In genomic region chr17:56815057-56815345, GRCm38 (mm10) we compare ENCODE assay signal across 15 mouse cellular contexts. TPM values are rescaled to one million over a fixed set of nuclear protein-coding genes. Genes with fewer than 3 reads are reported as not detected.
DNase-seq lines count a peak whose midpoint lies in the region; ATAC-seq and TF ChIP-seq lines count a peak whose summit lies in the region.
"Had no signal": no experiment of that assay in that cellular context is flagged by ENCODE, and none has a peak within 500 bp of the region (broad histone marks: within the 10 kb centered on the region; RNA-seq: fewer than 3 reads in every experiment).

No protein-coding gene starts in this region.

- 43% methylated on average over 3 of the region's 3 CpGs for WGBS in forebrain, embryonic 15.5 days
- 43% methylated on average over 3 of the region's 3 CpGs for WGBS in hindbrain, embryonic 16.5 days
- WGBS in olfactory bulb, adult 2 months, result 49% methylated on average over 3 of the region's 3 CpGs

- ATAC-seq in forebrain, embryonic 15.5 days (replicated peaks), result no peak; the same call in 1 of the 2 replicates
- ATAC-seq in hindbrain, embryonic 16.5 days, result 0 out of 2 replicates have a peak, but pooled peaks have one; percentile 0

- H3K9me3 ChIP-seq in forebrain, embryonic 15.5 days, result no peaks in the 10 kb centered on the region
- no peaks in the 10 kb centered on the region for H3K9me3 ChIP-seq in hindbrain, embryonic 16.5 days (ENCODE audit: control insufficient read depth, low read length)
- H3K9me3 ChIP-seq: lung, embryonic 15.5 days had no signal

- H3K27ac ChIP-seq in layer of hippocampus, adult 2 months, result peak overlapping the region; percentile 96
- peak overlapping the region; percentile 78 for H3K27ac ChIP-seq in forebrain, embryonic 15.5 days (replicated peaks)
- H3K27ac ChIP-seq in hindbrain, embryonic 16.5 days (ENCODE audit: low read depth, low read length), result peak overlapping the region; percentile 65
- peak overlapping the region; percentile 47 for H3K27ac ChIP-seq in olfactory bulb, adult 2 months (ENCODE audit: insufficient read depth, low read depth, low read length)
- H3K27ac ChIP-seq: lung, embryonic 15.5 days had no signal

- peak overlapping the region; percentile 31; the same call in 1 of the 2 replicates for H3K4me2 ChIP-seq in forebrain, embryonic 15.5 days (replicated peaks)
- H3K4me2 ChIP-seq in hindbrain, embryonic 16.5 days (ENCODE audit: low read length), result 0 out of 2 replicates have a peak overlapping the region, but pooled peaks have one; percentile 50
- H3K4me2 ChIP-seq: lung, embryonic 15.5 days had no signal

- no peaks in the 10 kb centered on the region for H3K27me3 ChIP-seq in forebrain, embryonic 15.5 days
- H3K27me3 ChIP-seq in hindbrain, embryonic 16.5 days (replicated peaks; ENCODE audit: control insufficient read depth, insufficient read depth, low read length), result no peaks in the 10 kb centered on the region
- H3K27me3 ChIP-seq: lung, embryonic 15.5 days had no signal

- DNase-seq in layer of hippocampus, adult 2 months (ENCODE audit: low spot score in 2 of 2), result no peak
- DNase-seq in layer of hippocampus, adult 11-12 months (ENCODE audit: low spot score), result no peak
- DNase-seq in frontal cortex, postnatal 14 days (ENCODE audit: low spot score in 2 of 2), result no peak
- DNase-seq in natural killer cell, adult 2 months (ENCODE audit: low spot score in 2 of 2), result no peak
- DNase-seq in lung, postnatal 14 days, result no peak
- DNase-seq: thymus, adult 18-20 months had no signal

- no peaks in the 10 kb centered on the region for H3K36me3 ChIP-seq in forebrain, embryonic 15.5 days
- no peaks in the 10 kb centered on the region for H3K36me3 ChIP-seq in hindbrain, embryonic 16.5 days (ENCODE audit: control insufficient read depth, insufficient read depth, low read length)
- H3K36me3 ChIP-seq: lung, embryonic 15.5 days had no signal

- H3K9ac ChIP-seq in forebrain, embryonic 15.5 days (replicated peaks), result no peak overlapping the region
- H3K9ac ChIP-seq in hindbrain, embryonic 16.5 days (ENCODE audit: low read depth, low read length), result no peak overlapping the region
- H3K9ac ChIP-seq: lung, embryonic 15.5 days had no signal

- no peak overlapping the region; the same call in 1 of the 2 replicates for H3K4me3 ChIP-seq in layer of hippocampus, adult 2 months
- no peak overlapping the region for H3K4me3 ChIP-seq in forebrain, embryonic 15.5 days
- no peak overlapping the region for H3K4me3 ChIP-seq in hindbrain, embryonic 16.5 days (ENCODE audit: low read length)
- no peak overlapping the region for H3K4me3 ChIP-seq in olfactory bulb, adult 2 months (ENCODE audit: insufficient read depth, low read depth, low read length)
- H3K4me3 ChIP-seq: lung, embryonic 15.5 days; myocyte had no signal

- TF ChIP-seq POLR2A in olfactory bulb, adult 2 months (IDR thresholded peaks at IDR 0.05; ENCODE audit: insufficient read depth, low read depth, low read length), result no peak

- peaks cover 41% of the 10 kb centered on the region for H3K4me1 ChIP-seq in forebrain, embryonic 15.5 days
- H3K4me1 ChIP-seq in hindbrain, embryonic 16.5 days (ENCODE audit: control insufficient read depth, insufficient read depth, low read depth, low read length), result peaks cover 23% of the 10 kb centered on the region
- H3K4me1 ChIP-seq in olfactory bulb, adult 2 months (ENCODE audit: control insufficient read depth, insufficient read depth, low read length), result peaks cover 59% of the 10 kb centered on the region

- TF ChIP-seq CTCF in layer of hippocampus, adult 2 months (conservative IDR thresholded peaks at IDR 0.05), result no peak
- TF ChIP-seq CTCF in olfactory bulb, adult 2 months (IDR thresholded peaks at IDR 0.05; ENCODE audit: insufficient read depth, low read depth, low read length), result no peak

RNA-seq across cellular contexts. Expression of gene Rfx2, which starts 15.8 kb away (rescaled TPM):
- 1 to 10 TPM; 5.4 to 6.4 TPM for total RNA-seq in layer of hippocampus, adult 2 months (2021)
- 4.4 and 4.5 TPM in 2 replicates for polyA plus RNA-seq in forebrain, embryonic 15.5 days (2015; fragmentation: Nextera tagmentation; extraction: Ambion mirVana)
- polyA plus RNA-seq in hindbrain, embryonic 16.5 days (2015; fragmentation: Nextera tagmentation; extraction: Ambion mirVana), result 4.9 and 6.5 TPM in 2 replicates
- not detected in 2 replicates for polyA plus RNA-seq in olfactory bulb, adult 2 months (2012; ENCODE audit: insufficient read depth, insufficient read length, low replicate concordance, missing spikeins)

RNA-seq across cellular contexts. Expression of gene Prr22, which starts 45.0 kb away (rescaled TPM):
- total RNA-seq in layer of hippocampus, adult 2 months (2021), result 1 to 10 TPM in 1 of 2 experiments, under 1 TPM in 1; 0.79 to 1.9 TPM
- 0.66 and 0.73 TPM in 2 replicates for polyA plus RNA-seq in forebrain, embryonic 15.5 days (2015; fragmentation: Nextera tagmentation; extraction: Ambion mirVana)
- polyA plus RNA-seq in hindbrain, embryonic 16.5 days (2015; fragmentation: Nextera tagmentation; extraction: Ambion mirVana), result 0.60 and 1.0 TPM in 2 replicates
- polyA plus RNA-seq in olfactory bulb, adult 2 months (2012; ENCODE audit: insufficient read depth, insufficient read length, low replicate concordance, missing spikeins), result not detected in 2 replicates
- total RNA-seq: common myeloid progenitor, adult 5-6 weeks had no signal

RNA-seq across cellular contexts. Expression of gene Dus3l, which starts 50.4 kb away (rescaled TPM):
- total RNA-seq in layer of hippocampus, adult 2 months (2021), result 10 to 100 TPM; 73.9 to 74.4 TPM
- polyA plus RNA-seq in forebrain, embryonic 15.5 days (2015; fragmentation: Nextera tagmentation; extraction: Ambion mirVana), result 72.1 and 74.3 TPM in 2 replicates
- 97.3 and 99.9 TPM in 2 replicates for polyA plus RNA-seq in hindbrain, embryonic 16.5 days (2015; fragmentation: Nextera tagmentation; extraction: Ambion mirVana)
- polyA plus RNA-seq in olfactory bulb, adult 2 months (2012; ENCODE audit: insufficient read depth, insufficient read length, low replicate concordance, missing spikeins), result not detected in 2 replicates

RNA-seq across cellular contexts. Expression of gene Nrtn, which starts 57.7 kb away (rescaled TPM):
- total RNA-seq in layer of hippocampus, adult 2 months (2021), result 1 to 10 TPM; 2.5 to 3.3 TPM
- polyA plus RNA-seq in forebrain, embryonic 15.5 days (2015; fragmentation: Nextera tagmentation; extraction: Ambion mirVana), result 0.97 and 1.2 TPM in 2 replicates
- 2.4 and 2.5 TPM in 2 replicates for polyA plus RNA-seq in hindbrain, embryonic 16.5 days (2015; fragmentation: Nextera tagmentation; extraction: Ambion mirVana)
- polyA plus RNA-seq in olfactory bulb, adult 2 months (2012; ENCODE audit: insufficient read depth, insufficient read length, low replicate concordance, missing spikeins), result not detected in 2 replicates
- total RNA-seq: common myeloid progenitor, adult 5-6 weeks had no signal

RNA-seq across cellular contexts. Expression of gene Acsbg2, which starts 59.2 kb away (rescaled TPM):
- not detected for total RNA-seq in layer of hippocampus, adult 2 months (2021)
- polyA plus RNA-seq in forebrain, embryonic 15.5 days (2015; fragmentation: Nextera tagmentation; extraction: Ambion mirVana), result not detected in 2 replicates
- polyA plus RNA-seq in hindbrain, embryonic 16.5 days (2015; fragmentation: Nextera tagmentation; extraction: Ambion mirVana), result not detected in 2 replicates
- not detected in 2 replicates for polyA plus RNA-seq in olfactory bulb, adult 2 months (2012; ENCODE audit: insufficient read depth, insufficient read length, low replicate concordance, missing spikeins)
- total RNA-seq: common myeloid progenitor, adult 5-6 weeks; left cerebral cortex, postnatal 14 days had no signal
- polyA plus RNA-seq: brain, embryonic 14.5 days; heart, embryonic 14.5 days; lung, embryonic 15.5 days; myocyte had no signal
